ENCODE assay signal across 18 mouse cellular contexts in genomic region chr11:19713091-19713490, GRCm38 (mm10).
DNase-seq lines count a peak whose midpoint lies in the region; ATAC-seq lines count a peak whose summit lies in the region.
"Had no signal": no experiment of that assay in that cellular context is flagged by ENCODE, and none has a peak within 500 bp of the region (broad histone marks: within the 10 kb centered on the region; RNA-seq: fewer than 3 reads in every experiment).

No protein-coding gene starts in this region.

- no peak overlapping the region for H3K9ac ChIP-seq in forebrain, embryonic 13.5 days
- no peak overlapping the region for H3K9ac ChIP-seq in hindbrain, embryonic 15.5 days
- no peak overlapping the region for H3K9ac ChIP-seq in midbrain, embryonic 13.5 days (replicated peaks)
- H3K9ac ChIP-seq: limb, embryonic 13.5 days; liver, postnatal 0 days; stomach, embryonic 15.5 days had no signal

- ATAC-seq in forebrain, embryonic 13.5 days: peak; percentile 76
- peak; percentile 51; the same call in 1 of the 2 replicates for ATAC-seq in hindbrain, embryonic 15.5 days (ENCODE audit: low FRiP score, low read depth)
- peak; percentile 20; the same call in 1 of the 2 replicates for ATAC-seq in midbrain, embryonic 13.5 days
- ATAC-seq in monocyte, adult 5-6 weeks (replicated peaks; ENCODE audit: insufficient number of reproducible peaks, low FRiP score, low TSS enrichment, poor library complexity, severe bottlenecking): no peak
- ATAC-seq: intestine, postnatal 0 days; liver, postnatal 0 days had no signal

- H3K36me3 ChIP-seq in forebrain, embryonic 13.5 days (ENCODE audit: poor library complexity, severe bottlenecking): no peaks in the 10 kb centered on the region
- H3K36me3 ChIP-seq in hindbrain, embryonic 15.5 days: no peaks in the 10 kb centered on the region
- no peaks in the 10 kb centered on the region for H3K36me3 ChIP-seq in midbrain, embryonic 13.5 days
- H3K36me3 ChIP-seq: heart, embryonic 10.5 days; limb, embryonic 13.5 days; stomach, embryonic 15.5 days had no signal

- peaks cover 4% of the 10 kb centered on the region; the same call in 1 of the 2 replicates for H3K4me1 ChIP-seq in forebrain, embryonic 13.5 days
- peaks cover 10% of the 10 kb centered on the region; the same call in 1 of the 2 replicates for H3K4me1 ChIP-seq in hindbrain, embryonic 15.5 days (replicated peaks)
- H3K4me1 ChIP-seq in midbrain, embryonic 13.5 days (replicated peaks): 0 out of 2 replicates have a peak, but pooled peaks cover 3% of the 10 kb centered on the region
- H3K4me1 ChIP-seq: stomach, embryonic 15.5 days had no signal

- peak overlapping the region; percentile 48; the same call in 1 of the 2 replicates for H3K4me2 ChIP-seq in forebrain, embryonic 13.5 days
- peak overlapping the region; percentile 50 for H3K4me2 ChIP-seq in hindbrain, embryonic 15.5 days
- H3K4me2 ChIP-seq in midbrain, embryonic 13.5 days (replicated peaks): no peak overlapping the region
- H3K4me2 ChIP-seq: stomach, embryonic 15.5 days had no signal

- WGBS in forebrain, embryonic 13.5 days: 37% methylated on average over 8 of the region's 8 CpGs
- 36% methylated on average over 8 of the region's 8 CpGs for WGBS in hindbrain, embryonic 15.5 days
- 57% methylated on average over 8 of the region's 8 CpGs for WGBS in midbrain, embryonic 13.5 days

- intact Hi-C loops in left cerebral cortex, postnatal 25 days (cut with DNase I): loop anchor here (5.0 kb wide), 1 partner anchor 686 kb away; no protein-coding TSS in a partner anchor

- H3K9me3 ChIP-seq in forebrain, embryonic 13.5 days (replicated peaks): no peaks in the 10 kb centered on the region
- H3K9me3 ChIP-seq in hindbrain, embryonic 15.5 days: no peaks in the 10 kb centered on the region
- no peaks in the 10 kb centered on the region for H3K9me3 ChIP-seq in midbrain, embryonic 13.5 days
- H3K9me3 ChIP-seq: heart, embryonic 10.5 days; limb, embryonic 13.5 days; stomach, embryonic 15.5 days had no signal

- no peaks in the 10 kb centered on the region for H3K27me3 ChIP-seq in forebrain, embryonic 13.5 days
- no peaks in the 10 kb centered on the region for H3K27me3 ChIP-seq in hindbrain, embryonic 15.5 days
- H3K27me3 ChIP-seq in midbrain, embryonic 13.5 days: no peaks in the 10 kb centered on the region
- H3K27me3 ChIP-seq: stomach, embryonic 15.5 days had no signal

- 0 out of 2 replicates have a peak overlapping the region, but pooled peaks have one; percentile 12 for H3K4me3 ChIP-seq in forebrain, embryonic 13.5 days
- H3K4me3 ChIP-seq in hindbrain, embryonic 15.5 days: no peak overlapping the region
- no peak overlapping the region for H3K4me3 ChIP-seq in midbrain, embryonic 13.5 days (replicated peaks)
- H3K4me3 ChIP-seq: heart, embryonic 10.5 days; limb, embryonic 13.5 days; stomach, embryonic 15.5 days had no signal

- DNase-seq in left cerebral cortex, postnatal 25 days (ENCODE audit: low spot score in 2 of 2): peak; percentile 9 to 15
- DNase-seq in left cerebral cortex, adult 18-20 months (ENCODE audit: low spot score in 2 of 2): no peak
- no peak for DNase-seq in adrenal gland, adult 8-10 months
- no peak for DNase-seq in cerebellum, postnatal 36 days
- DNase-seq: cerebellum, adult 18-20 months; gastrocnemius, adult 2 months; kidney, postnatal 4 days; liver, postnatal 0 days; lung, postnatal 4 days; thymus, postnatal 14 days had no signal

- no peak overlapping the region for H3K27ac ChIP-seq in forebrain, embryonic 13.5 days
- no peak overlapping the region for H3K27ac ChIP-seq in hindbrain, embryonic 15.5 days (replicated peaks)
- no peak overlapping the region for H3K27ac ChIP-seq in midbrain, embryonic 13.5 days
- H3K27ac ChIP-seq: heart, embryonic 10.5 days; limb, embryonic 13.5 days; stomach, embryonic 15.5 days had no signal

Comparison
In these comparisons a context has a peak if more than half of its experiments do, and no peak if none do; other contexts are left out.
1. DNase-seq: peak in left cerebral cortex, postnatal 25 days (2 of 2); none in left cerebral cortex, adult 18-20 months (0 of 2), adrenal gland, adult 8-10 months (single experiment) and cerebellum, postnatal 36 days (0 of 2).